Mouse (Mus musculus) spleen, embryonic (tissue): Measurements from ENCODE around the gene Osbp2.

Source experiments
- CTCF ChIA-PET: fragments of 350-600 bp; sonication (Branson Sonifier 250); formaldehyde crosslinking; loops from one replicate; lab custom pipeline; 2022; lab: Charles Lee

Gene Osbp2

GRCm38 (mm10) chr11:3863454-3864112 is at the start of gene Osbp2:
Gene Osbp2, minus strand, starts transcription at chr11:3863903.
- CTCF ChIA-PET, result no interaction called here

- CTCF ChIA-PET, result interaction anchor here (0.7 kb wide), 1 partner anchor 15 kb away, joined by 3 read pairs; no protein-coding TSS in a partner anchor
Measured at GRCm38 (mm10) chr11:3912875-3913271, 49.2 kb upstream of the Osbp2 start.

- CTCF ChIA-PET, result interaction anchor here (0.6 kb wide), 1 partner anchor 181 kb away, joined by 3 read pairs; no protein-coding TSS in a partner anchor
Measured at GRCm38 (mm10) chr11:3912100-3912874, 48.6 kb upstream of the Osbp2 start.

GRCm38 (mm10) chr11:3911440-3911839 is 47.7 kb upstream of the Osbp2 start:
- CTCF ChIA-PET, result interaction anchor here (0.7 kb wide), 1 partner anchor 56 kb away, joined by 6 read pairs; no protein-coding TSS in a partner anchor

- CTCF ChIA-PET, result interaction anchor here (0.7 kb wide), 1 partner anchor 57 kb away, joined by 6 read pairs; no protein-coding TSS in a partner anchor
Measured at GRCm38 (mm10) chr11:3910513-3911310, 47.0 kb upstream of the Osbp2 start.

GRCm38 (mm10) chr11:3909236-3909635 is 45.5 kb upstream of the Osbp2 start:
- CTCF ChIA-PET, result no interaction called here

GRCm38 (mm10) chr11:3905446-3905845 is 41.7 kb upstream of the Osbp2 start:
- CTCF ChIA-PET, result no interaction called here

GRCm38 (mm10) chr11:3904673-3905072 is 41.0 kb upstream of the Osbp2 start:
- CTCF ChIA-PET, result no interaction called here

GRCm38 (mm10) chr11:3903046-3903445 is 39.3 kb upstream of the Osbp2 start:
- CTCF ChIA-PET, result interaction anchor here (0.6 kb wide), 1 partner anchor 23 kb away, joined by 3 read pairs; no protein-coding TSS in a partner anchor

GRCm38 (mm10) chr11:3902516-3902915 is 38.8 kb upstream of the Osbp2 start:
- CTCF ChIA-PET, result no interaction called here

- CTCF ChIA-PET, result no interaction called here
Measured at GRCm38 (mm10) chr11:3900296-3900695, 36.6 kb upstream of the Osbp2 start.

GRCm38 (mm10) chr11:3895933-3896332 is 32.2 kb upstream of the Osbp2 start:
- CTCF ChIA-PET, result no interaction called here

GRCm38 (mm10) chr11:3895458-3895857 is 31.8 kb upstream of the Osbp2 start:
- CTCF ChIA-PET, result no interaction called here

GRCm38 (mm10) chr11:3894406-3895281 is 30.9 kb upstream of the Osbp2 start, which contains the start of the genes 4921536K21Rik and Dusp18:
Gene 4921536K21Rik, minus strand, starts transcription at chr11:3895098.
Gene Dusp18, plus strand, starts transcription at chr11:3895240.
- CTCF ChIA-PET, result interaction anchor here (0.5 kb wide), 1 partner anchor 96 kb away, joined by 4 read pairs; no protein-coding TSS in a partner anchor

GRCm38 (mm10) chr11:3893970-3894369 is 30.3 kb upstream of the Osbp2 start:
- CTCF ChIA-PET, result no interaction called here

GRCm38 (mm10) chr11:3887331-3887730 is 23.6 kb upstream of the Osbp2 start:
- CTCF ChIA-PET, result interaction anchor here (0.6 kb wide), 1 partner anchor 686 kb away, joined by 4 read pairs; no protein-coding TSS in a partner anchor

- CTCF ChIA-PET, result no interaction called here
Measured at GRCm38 (mm10) chr11:3883711-3884110, 20.0 kb upstream of the Osbp2 start.

GRCm38 (mm10) chr11:3879836-3880235 is 16.1 kb upstream of the Osbp2 start:
- CTCF ChIA-PET, result interaction anchor here (0.6 kb wide), 1 partner anchor 12 kb away, joined by 3 read pairs; no protein-coding TSS in a partner anchor

- CTCF ChIA-PET, result interaction anchor here (1.5 kb wide), 1 partner anchor 31 kb away, joined by 3 read pairs; no protein-coding TSS in a partner anchor
Measured at GRCm38 (mm10) chr11:3878660-3879059, 15.0 kb upstream of the Osbp2 start.

GRCm38 (mm10) chr11:3876419-3876818 is 12.7 kb upstream of the Osbp2 start:
- CTCF ChIA-PET, result no interaction called here
